Mouse (Mus musculus) testis, postnatal 10 days (tissue): ENCODE results near the gene Krt24.
A peak's percentile ranks its signal among the peaks of the same experiment; 100 is the strongest.
"Not testable (repeated sequence)": the region's sequence is repeated elsewhere in the genome, so short reads cannot be mapped to it uniquely, and the experiment has no call there.

Source experiments
- DNase-seq: peaks from one replicate; pipeline ENCODE4 v3.0.0; 2021; ENCODE audit warnings: low spot score

Gene Krt24

DNA sequence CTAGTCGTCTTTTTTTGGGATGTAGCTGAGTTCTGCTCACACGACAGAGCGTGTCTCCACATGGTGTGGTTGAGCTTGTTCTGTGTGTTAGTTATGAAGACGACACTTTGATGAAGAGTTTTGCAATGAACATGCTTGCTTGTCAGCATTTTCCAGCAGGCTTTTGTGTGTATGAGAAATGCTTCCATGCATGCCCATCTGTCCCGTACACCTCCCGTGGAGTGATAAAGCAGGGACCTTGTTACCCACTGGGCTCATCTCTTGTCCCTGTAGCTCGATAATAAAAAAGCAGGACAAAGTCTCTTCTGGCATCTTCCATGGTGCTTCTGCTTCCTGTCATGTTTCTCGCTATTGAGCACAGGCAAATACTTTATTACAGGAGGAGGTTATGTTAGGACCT, 32.4 kb downstream of the Krt24 start:
- no peak for DNase-seq

- no peak for DNase-seq
Observed at GRCm38 (mm10) chr11:99250666-99251065, 34.4 kb downstream of the Krt24 start.

- no peak for DNase-seq
Observed at GRCm38 (mm10) chr11:99250241-99250640, 34.8 kb downstream of the Krt24 start.

- peak; percentile 69 for DNase-seq
Observed at GRCm38 (mm10) chr11:99249115-99249514, 35.9 kb downstream of the Krt24 start.

DNA sequence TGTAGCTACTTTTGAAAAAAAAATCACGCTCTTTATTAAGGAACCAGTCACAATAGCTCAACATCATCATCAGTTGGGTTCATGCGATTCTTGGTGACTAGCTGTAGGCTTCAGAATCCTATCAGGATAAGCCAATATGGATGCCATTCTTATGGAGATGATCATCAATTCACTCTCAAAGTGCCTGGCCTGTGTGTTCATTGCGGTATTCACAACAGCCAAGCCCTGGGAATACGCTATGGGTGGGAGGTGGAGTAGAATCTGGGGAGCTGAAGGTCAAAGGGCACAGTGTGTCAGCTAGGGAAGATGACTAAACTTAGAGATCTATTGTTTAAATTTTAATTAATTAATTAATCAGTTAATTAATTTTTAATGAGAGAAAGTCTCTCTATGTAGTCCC, 37.1 kb downstream of the Krt24 start:
- DNase-seq = no peak

DNA sequence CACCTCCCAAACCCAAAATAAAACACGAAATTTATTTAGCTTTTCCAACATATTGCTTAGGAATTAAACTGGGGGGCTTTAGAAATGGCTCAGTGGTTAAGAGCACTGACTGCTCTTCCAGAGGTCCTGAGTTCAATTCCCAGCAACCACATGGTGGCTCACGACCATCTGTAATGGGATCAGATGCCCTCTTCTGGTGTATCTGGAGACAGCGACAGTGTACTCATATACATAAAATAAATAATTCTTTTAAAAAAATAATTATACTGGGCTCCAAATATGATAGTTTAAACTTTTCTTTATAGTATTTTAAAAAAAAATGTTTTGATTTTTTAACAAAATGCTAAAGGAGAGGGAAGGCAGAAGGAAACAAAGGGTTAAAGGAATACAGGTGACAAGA, 40.5 kb downstream of the Krt24 start:
- DNase-seq = not testable (repeated sequence)

DNA sequence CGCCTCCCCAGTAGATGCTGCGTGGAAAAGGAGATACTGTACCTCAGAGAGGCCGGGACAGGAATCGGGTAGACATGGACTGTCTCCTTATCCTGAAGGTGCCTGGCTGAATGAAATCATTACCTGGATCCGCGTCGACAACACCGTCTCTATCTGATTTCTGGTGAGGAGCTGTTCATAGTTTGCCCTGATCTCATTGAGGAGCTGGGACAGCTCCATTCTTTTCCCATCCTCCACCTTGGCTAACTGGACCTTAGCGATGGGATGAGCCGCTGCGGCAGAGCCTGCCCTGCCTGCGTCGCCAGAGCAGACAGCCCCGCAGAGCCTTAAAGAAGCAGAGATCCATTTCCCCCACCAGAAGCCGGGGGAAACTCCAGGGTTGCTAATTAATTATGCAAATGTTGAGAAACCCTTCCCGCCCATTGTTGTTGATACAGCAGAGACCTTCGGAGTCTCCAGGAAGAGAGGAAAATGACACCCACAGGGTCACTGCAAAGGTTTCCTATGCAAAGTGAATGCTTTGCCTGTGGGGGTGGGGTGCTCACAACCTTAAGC, 41.2 kb downstream of the Krt24 start, which contains the start of gene Krt222:
Gene Krt222, minus strand, starts transcription at position 266 of the 555 bp plus-strand sequence.
- no peak for DNase-seq

- no peak for DNase-seq
Observed at GRCm38 (mm10) chr11:99243200-99243819, 41.8 kb downstream of the Krt24 start.

DNA sequence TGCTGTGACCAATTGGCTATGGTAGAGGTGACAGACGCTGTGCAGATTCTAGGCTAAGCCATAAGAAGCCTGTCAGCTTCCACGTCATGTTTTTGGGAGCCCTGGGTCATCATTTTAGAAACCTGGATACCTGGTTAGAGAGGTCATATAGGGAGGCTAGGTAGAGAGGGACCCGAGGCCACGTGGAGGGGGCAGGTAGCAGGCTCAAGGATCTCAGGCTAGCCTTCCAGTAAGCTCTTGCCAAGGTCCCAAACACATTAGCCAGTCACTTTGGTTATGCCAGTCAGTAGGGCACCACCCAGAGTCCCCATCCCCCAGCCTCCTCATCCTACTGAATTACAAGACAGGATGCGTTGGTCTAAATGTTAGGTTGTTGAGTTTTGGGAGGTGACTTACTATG, 43.0 kb downstream of the Krt24 start:
- DNase-seq = no peak

DNA sequence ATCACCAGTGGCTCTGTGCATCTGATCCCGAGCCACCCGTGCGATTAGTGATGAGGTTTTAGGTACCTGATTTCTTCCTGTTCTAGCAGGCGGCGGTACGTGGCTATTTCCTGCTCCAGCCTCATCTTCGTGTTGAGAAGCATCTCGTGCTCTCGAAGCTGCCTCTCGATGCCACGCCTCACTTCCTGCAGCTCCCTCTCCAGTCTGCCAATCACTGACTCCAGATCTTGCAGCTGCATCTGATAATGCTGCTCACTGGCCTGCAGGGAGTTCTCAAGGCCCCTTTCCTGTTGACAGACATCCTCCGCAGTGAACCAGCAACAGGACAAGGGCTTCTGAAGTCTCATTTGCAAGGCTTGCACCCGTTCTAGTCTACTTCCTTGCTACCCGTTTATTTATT, 46.6 kb downstream of the Krt24 start:
- DNase-seq = no peak

GRCm38 (mm10) chr11:99231049-99231816, 53.8 kb downstream of the Krt24 start:
- DNase-seq = peak; percentile 65

DNA sequence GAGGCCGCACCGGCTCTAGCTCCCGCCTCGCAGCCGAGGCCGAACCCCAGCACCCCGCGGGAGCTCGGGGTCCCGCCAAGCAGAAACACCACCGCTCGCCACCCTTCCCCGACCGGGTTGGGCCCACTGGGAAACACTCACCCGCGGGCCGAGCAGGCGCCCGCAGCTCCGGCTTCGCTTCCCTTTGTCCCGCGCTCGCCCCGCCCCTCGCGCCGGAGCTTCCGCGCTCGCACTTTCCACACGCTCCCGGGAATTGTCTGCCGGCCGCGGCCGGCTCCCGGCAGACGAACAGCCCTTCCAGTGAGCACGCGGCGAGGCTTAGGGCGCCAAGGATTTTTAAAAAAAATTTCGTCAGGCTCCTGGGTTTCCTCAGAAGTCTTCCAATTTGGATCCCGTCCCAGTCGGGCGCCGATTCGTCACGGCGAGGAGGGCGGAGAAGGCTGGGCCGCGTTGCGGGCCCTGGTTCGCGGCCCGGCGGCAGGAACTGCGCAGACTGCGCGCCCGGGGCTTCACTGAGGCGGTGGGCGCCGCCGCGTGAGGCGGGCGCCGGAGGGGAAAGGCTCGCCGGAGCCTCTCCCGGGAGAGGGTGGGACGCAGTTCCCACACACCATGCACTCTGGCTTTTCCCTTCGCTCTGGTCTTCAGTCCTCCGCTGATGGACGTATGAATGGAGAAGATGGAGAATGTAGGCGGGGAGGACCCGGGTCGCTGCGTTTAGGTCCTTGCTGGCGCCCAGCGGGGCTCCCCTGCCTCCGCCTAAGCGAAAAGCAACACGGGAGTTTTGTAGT, 54.6 kb downstream of the Krt24 start, which contains the start of gene Smarce1:
Gene Smarce1, minus strand, starts transcription at position 757 of the 788 bp plus-strand sequence.
- peak; percentile 89 for DNase-seq
